Mouse (Mus musculus) limb, embryonic 14.5 days (tissue): ENCODE data around the gene Camk2b. TPM values are rescaled to one million over a fixed set of nuclear protein-coding genes. Genes with fewer than 3 reads are reported as not detected.
A peak's percentile ranks its signal among the peaks of the same experiment; 100 is the strongest.

Source experiments
- ATAC-seq: fragments of 200-750 bp; cut with Nextera tagmentation; 2 replicates; pipeline ENCODE4 v1.8.0; 2017; ENCODE audit warnings: low read depth, moderate number of reproducible peaks, moderate TSS enrichment; ENCODE audit not compliant: low FRiP score
- DNase-seq: peaks from one replicate; pipeline ENCODE4 v3.0.0-alpha.2; 2015; ENCODE audit warnings: low spot score
- H3K27ac ChIP-seq: fragments of 300-500 bp; sonication (generic); replicated peaks from 2 replicates; pipeline ENCODE4 v1.5.1; 2014; ENCODE audit warnings: low read depth, mild to moderate bottlenecking, low read length, moderate library complexity, mixed read lengths
- H3K27me3 ChIP-seq: fragments of 300-500 bp; sonication (generic); 2 replicates; pipeline ENCODE4 v1.6.1; 2014; ENCODE audit warnings: low read length, mixed read lengths; ENCODE audit not compliant: control insufficient read depth, insufficient read depth
- H3K36me3 ChIP-seq: fragments of 300-500 bp; sonication (generic); 2 replicates; pipeline ENCODE4 v1.6.1; 2014; ENCODE audit warnings: mild to moderate bottlenecking, low read length, moderate library complexity, mixed read lengths; ENCODE audit not compliant: control insufficient read depth, insufficient read depth
- H3K4me1 ChIP-seq: fragments of 300-500 bp; sonication (generic); 2 replicates; pipeline ENCODE4 v1.6.1; 2014; ENCODE audit warnings: antibody characterized with exemption, low read length, mixed read lengths; ENCODE audit not compliant: control insufficient read depth, insufficient read depth
- H3K4me2 ChIP-seq: fragments of 300-500 bp; sonication (generic); replicated peaks from 2 replicates; pipeline ENCODE4 v1.6.1; 2014; ENCODE audit warnings: low read depth, mild to moderate bottlenecking, low read length, moderate library complexity; ENCODE audit not compliant: severe bottlenecking
- H3K4me3 ChIP-seq: fragments of 300-500 bp; sonication (generic); replicated peaks from 2 replicates; pipeline ENCODE4 v1.5.1; 2014; ENCODE audit warnings: low read length
- H3K9ac ChIP-seq: fragments of 300-500 bp; sonication (generic); 2 replicates; pipeline ENCODE4 v1.6.1; 2014; ENCODE audit warnings: mild to moderate bottlenecking, low read depth, low read length, moderate library complexity; ENCODE audit not compliant: severe bottlenecking
- H3K9me3 ChIP-seq: fragments of 300-500 bp; sonication (generic); 2 replicates; pipeline ENCODE4 v1.6.1; 2016; ENCODE audit warnings: low read length; ENCODE audit not compliant: control insufficient read depth
- POLR2A ChIP-seq: fragments of 200-500 bp; IDR thresholded peaks from 2 replicates; pipeline ENCODE4 v1.8.0; 2012; ENCODE audit warnings: inconsistent platforms, mild to moderate bottlenecking, moderate library complexity, borderline replicate concordance; ENCODE audit not compliant: insufficient read depth, insufficient read length; ENCODE audit errors: extremely low read depth
- WGBS: fragments of 180-500 bp; shearing (Covaris S2); extraction: QIAGEN DNeasy Blood & Tissue Kit; methylation state at CpG from one replicate; pipeline ENCODE4 v1.1.7; 2014; 5-methylcytosine and 5-hydroxymethylcytosine counted together
- polyA plus RNA-seq, 2 experiments: library from polyadenylated mRNA; depleted of rRNA in 1 of 2; stranded (reverse) in 1 of 2; unstranded in 1 of 2; fragments of >200 nt; fragmentation: Nextera tagmentation in 1 of 2; extraction: Ambion mirVana in 1 of 2; gene quantifications; 2 replicates each; pipeline versions ENCODE4 v1.2.1 to v1.2.3; 2012 to 2014

The Camk2b gene
- polyA plus RNA-seq, 2 experiments, result 1.5 to 3.5 TPM

DNA sequence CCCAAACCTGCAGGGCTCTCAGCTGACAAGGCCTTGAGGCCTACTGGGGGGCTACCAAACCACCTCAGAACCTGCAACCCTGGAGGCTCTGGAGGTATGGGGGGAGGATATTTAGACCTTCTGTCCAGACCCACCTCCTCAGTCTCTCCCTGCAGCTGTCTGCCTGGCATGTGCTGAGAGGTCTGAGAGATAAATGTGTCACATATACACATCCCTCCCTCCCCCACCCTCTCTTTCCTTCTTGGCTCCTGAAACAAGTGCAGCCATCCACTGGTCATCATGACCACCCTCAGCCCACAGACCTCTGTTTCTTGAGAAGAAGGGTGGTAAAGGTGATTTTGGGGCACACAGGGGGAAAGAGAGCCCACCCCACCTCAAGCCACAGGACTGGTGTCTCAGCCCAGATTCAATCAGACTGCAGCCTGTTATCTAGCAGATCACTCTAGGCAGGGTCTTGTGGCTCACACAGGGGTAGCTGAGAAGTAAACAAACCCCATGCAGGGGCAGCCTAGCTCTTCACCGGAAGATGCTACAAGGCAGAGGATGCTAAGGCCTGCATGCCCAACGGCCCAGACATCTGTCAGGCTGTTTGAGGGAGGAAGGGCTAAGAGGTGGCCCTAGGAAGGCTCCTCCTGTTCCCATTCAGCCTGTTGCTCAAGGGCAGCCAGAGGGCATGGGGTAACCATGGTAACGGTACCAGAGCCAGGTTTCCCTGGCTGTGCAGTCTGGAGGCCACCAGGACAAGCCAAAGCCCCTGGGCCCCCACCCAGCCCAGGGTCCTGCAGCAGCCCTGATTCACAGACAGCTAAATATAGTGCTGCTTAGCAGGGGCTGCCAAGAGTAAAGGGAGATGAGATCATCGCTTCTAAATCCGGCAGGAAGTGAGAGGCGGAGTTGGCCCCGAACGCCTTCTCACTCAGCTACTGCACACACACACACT, 66.1 kb downstream of the Camk2b start:
- ATAC-seq (peak; percentile 88), DNase-seq (peak; percentile 90)
- H3K4me1 ChIP-seq, result peaks cover 17% of the 10 kb centered on the region
- WGBS, result 13% methylated on average over 8 of the region's 8 CpGs
- no peak overlapping the region for H3K4me3 ChIP-seq
- no peaks in the 10 kb centered on the region for H3K36me3 ChIP-seq
- peaks cover 4% of the 10 kb centered on the region for H3K27me3 ChIP-seq
- H3K27ac ChIP-seq, result peak overlapping the region; percentile 70
- no peak for TF ChIP-seq POLR2A
- H3K9ac ChIP-seq, result no peak overlapping the region
- H3K4me2 ChIP-seq, result peak overlapping the region; percentile 26; the same call in 1 of the 2 replicates
- H3K9me3 ChIP-seq, result no peaks in the 10 kb centered on the region

DNA sequence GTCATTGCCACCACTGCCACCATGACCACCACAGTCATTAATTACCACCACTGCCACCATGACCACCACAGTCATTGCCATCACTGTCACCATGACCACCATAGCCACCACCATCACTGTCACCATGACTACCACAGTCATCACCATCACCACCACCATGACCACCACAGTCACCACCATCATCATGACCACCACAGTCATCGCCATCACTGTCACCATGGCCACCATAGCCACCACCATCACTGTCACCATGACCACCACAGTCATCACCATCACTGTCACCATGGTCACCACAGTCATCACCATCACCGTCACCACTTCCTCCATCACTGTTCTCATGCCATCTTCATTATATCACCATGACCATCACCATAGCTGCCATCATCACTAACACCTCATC, 67.7 kb downstream of the Camk2b start:
- Histone ChIP-seq H3K4me2 (no peak overlapping the region), H3K27me3 (no peaks in the 10 kb centered on the region), H3K4me1 (peaks cover 17% of the 10 kb centered on the region), H3K27ac (no peak overlapping the region), H3K9me3 (no peaks in the 10 kb centered on the region), H3K36me3 (no peaks in the 10 kb centered on the region), H3K4me3 (no peak overlapping the region), H3K9ac (no peak overlapping the region)
- DNase-seq, result no peak
- no peak for TF ChIP-seq POLR2A
- no peak for ATAC-seq
- whole genome bisulfite sequencing, result 98% methylated on average over 2 of the region's 2 CpGs

DNA sequence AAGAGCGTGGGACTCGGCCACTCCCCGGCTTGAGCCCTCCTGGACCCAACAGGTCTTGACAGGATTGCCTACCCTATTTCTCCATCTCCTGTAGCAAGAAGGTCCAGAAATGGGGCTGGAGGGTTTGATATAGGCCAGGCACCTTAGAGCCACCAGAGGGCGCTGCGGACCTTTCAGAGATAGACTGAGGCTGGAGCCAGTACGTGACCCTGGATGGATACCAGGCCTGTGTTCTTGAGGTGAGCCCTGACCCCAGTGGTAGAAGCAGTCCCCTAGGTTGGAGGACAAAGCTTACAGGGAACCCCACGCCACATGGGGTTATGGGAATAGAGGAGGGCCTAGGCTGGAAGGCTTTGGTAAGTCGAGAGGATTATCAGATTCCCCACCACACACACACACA, 70.2 kb downstream of the Camk2b start:
- Histone ChIP-seq H3K4me3 (no peak overlapping the region), H3K9ac (no peak overlapping the region), H3K27me3 (no peaks in the 10 kb centered on the region), H3K36me3 (no peaks in the 10 kb centered on the region), H3K4me1 (peaks cover 11% of the 10 kb centered on the region), H3K4me2 (no peak overlapping the region), H3K27ac (no peak overlapping the region), H3K9me3 (no peaks in the 10 kb centered on the region)
- ATAC-seq, result no peak
- WGBS, result 21% methylated on average over 8 of the region's 8 CpGs
- no peak for TF ChIP-seq POLR2A
- DNase-seq, result peak; percentile 78

DNA sequence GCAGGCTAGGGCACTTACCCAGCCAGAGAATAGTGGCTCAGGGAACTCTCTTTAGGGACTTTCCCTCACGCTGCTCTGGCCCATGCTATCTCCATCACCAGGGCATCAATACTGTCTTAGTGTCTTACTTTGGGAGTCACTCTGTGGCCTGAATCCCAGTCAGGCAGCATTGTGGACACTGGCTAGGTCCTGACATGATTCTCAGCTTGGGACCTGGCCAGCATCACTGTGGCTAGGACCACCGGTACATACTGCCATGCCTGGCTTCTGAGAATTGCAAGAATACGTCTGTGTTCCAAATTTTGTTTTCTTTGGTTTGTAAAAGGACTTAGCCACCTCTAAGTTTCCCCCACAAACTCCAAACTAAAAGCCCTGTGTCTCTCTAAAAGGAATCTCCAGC, 71.3 kb downstream of the Camk2b start:
- ATAC-seq (no peak), DNase-seq (no peak)
- Histone ChIP-seq H3K4me2 (no peak overlapping the region), H3K9me3 (no peaks in the 10 kb centered on the region), H3K27ac (no peak overlapping the region), H3K9ac (no peak overlapping the region), H3K4me3 (no peak overlapping the region), H3K36me3 (no peaks in the 10 kb centered on the region), H3K4me1 (peaks cover under 1% of the 10 kb centered on the region; the same call in 1 of the 2 replicates), H3K27me3 (no peaks in the 10 kb centered on the region)
- TF ChIP-seq POLR2A, result no peak
- 81% methylated on average over 3 of the region's 3 CpGs for WGBS

DNA sequence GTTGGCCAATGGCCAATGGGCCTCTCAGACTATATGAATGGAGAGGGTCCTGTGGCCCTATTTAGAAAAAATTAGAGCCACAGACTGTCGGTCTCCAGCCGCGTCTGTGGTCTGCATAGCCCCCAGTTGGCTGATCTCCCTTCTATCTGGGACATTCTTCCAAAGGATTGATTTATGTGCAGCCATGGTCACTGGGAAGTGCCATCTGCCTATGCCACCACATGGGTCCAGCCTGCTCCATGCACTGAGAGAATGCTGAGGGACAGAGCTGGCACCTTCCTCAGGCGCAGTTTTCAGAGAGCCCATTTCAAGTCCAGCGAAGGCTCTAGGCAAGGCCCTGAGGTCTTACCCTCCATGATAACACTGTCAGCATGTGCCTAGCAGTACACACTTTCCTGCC, 72.0 kb downstream of the Camk2b start:
- no peak for ATAC-seq
- H3K4me3 ChIP-seq, result no peak overlapping the region
- H3K4me2 ChIP-seq, result no peak overlapping the region

More for the DNA sequence above, 72.0 kb downstream of the Camk2b start:
- H3K9ac ChIP-seq, result no peak overlapping the region
- no peak for DNase-seq
- no peak overlapping the region for H3K27ac ChIP-seq
- TF ChIP-seq POLR2A, result no peak
- no peaks in the 10 kb centered on the region for H3K36me3 ChIP-seq
- H3K27me3 ChIP-seq, result no peaks in the 10 kb centered on the region
- 90% methylated on average over 5 of the region's 5 CpGs for WGBS
- H3K9me3 ChIP-seq, result no peaks in the 10 kb centered on the region
- no peaks in the 10 kb centered on the region for H3K4me1 ChIP-seq
